Mouse (Mus musculus) liver, embryonic 16.5 days (tissue): ENCODE data around the gene Cct4. TPM values are rescaled to one million over a fixed set of nuclear protein-coding genes. Genes with fewer than 3 reads are reported as not detected.

Experiments
- ATAC-seq: fragments of 200-750 bp; cut with Nextera tagmentation; 2 replicates; pipeline ENCODE4 v1.8.0; 2017; ENCODE audit warnings: low read depth, mild to moderate bottlenecking, moderate number of reproducible peaks, moderate library complexity
- H3K27ac ChIP-seq: fragments of 300-500 bp; sonication (generic); 2 replicates; pipeline ENCODE4 v1.5.1; 2014; ENCODE audit warnings: mild to moderate bottlenecking, low read length
- H3K27me3 ChIP-seq: fragments of 300-500 bp; sonication (generic); 2 replicates; pipeline ENCODE4 v1.6.1; 2014; ENCODE audit warnings: low read depth, low read length, mixed read lengths; ENCODE audit not compliant: control insufficient read depth, insufficient read depth
- H3K36me3 ChIP-seq: fragments of 300-500 bp; sonication (generic); 2 replicates; pipeline ENCODE4 v1.6.1; 2014; ENCODE audit warnings: mild to moderate bottlenecking; ENCODE audit not compliant: control insufficient read depth, insufficient read depth
- H3K4me1 ChIP-seq: fragments of 300-500 bp; sonication (generic); 2 replicates; pipeline ENCODE4 v1.6.1; 2014; ENCODE audit warnings: low read depth, low read length, mixed read lengths; ENCODE audit not compliant: control insufficient read depth
- H3K4me2 ChIP-seq: fragments of 300-500 bp; sonication (generic); 2 replicates; pipeline ENCODE4 v1.6.1; 2014; ENCODE audit warnings: low read depth, low read length, mixed read lengths
- H3K4me3 ChIP-seq: fragments of 300-500 bp; sonication (generic); 2 replicates; pipeline ENCODE4 v1.5.1; 2014; ENCODE audit warnings: low read depth, mild to moderate bottlenecking, low read length
- H3K9ac ChIP-seq: fragments of 300-500 bp; sonication (generic); 2 replicates; pipeline ENCODE4 v1.6.1; 2014; ENCODE audit warnings: low read depth, low read length
- H3K9me3 ChIP-seq: fragments of 300-500 bp; sonication (generic); replicated peaks from 2 replicates; pipeline ENCODE4 v1.6.1; 2016; ENCODE audit warnings: low read length; ENCODE audit not compliant: control insufficient read depth
- WGBS: fragments of 180-500 bp; shearing (Covaris S2); extraction: QIAGEN DNeasy Blood & Tissue Kit; methylation state at CpG from one replicate; pipeline ENCODE4 v1.1.7; 2014; ENCODE audit not compliant: insufficient replicate concordance; 5-methylcytosine and 5-hydroxymethylcytosine counted together
- polyA plus RNA-seq: library from polyadenylated mRNA; unstranded; fragments of >200 nt; fragmentation: Nextera tagmentation; extraction: Ambion mirVana; gene quantifications from 2 replicates; pipeline ENCODE4 v1.2.1, GENCODE M21; 2015

Cct4 gene
- polyA plus RNA-seq, 1 experiment from 2014 or later: 103 TPM

- no peaks in the 10 kb centered on the region for H3K27me3 ChIP-seq
- H3K4me1 ChIP-seq: peaks cover 23% of the 10 kb centered on the region
- H3K9ac ChIP-seq: no peak overlapping the region
- H3K4me3 ChIP-seq: no peak overlapping the region
- H3K36me3 ChIP-seq: peaks cover 34% of the 10 kb centered on the region
- H3K27ac ChIP-seq: no peak overlapping the region
- H3K9me3 ChIP-seq: no peaks in the 10 kb centered on the region
- 89% methylated on average over 2 of the region's 2 CpGs for WGBS
- no peak for ATAC-seq
- no peak overlapping the region for H3K4me2 ChIP-seq
These were observed 4.0 kb downstream of the Cct4 start for GRCm38 (mm10) chr11:22994271-22994670.

- Histone ChIP-seq H3K9me3 (no peaks in the 10 kb centered on the region), H3K4me3 (no peak overlapping the region), H3K9ac (no peak overlapping the region), H3K36me3 (peaks cover 46% of the 10 kb centered on the region), H3K27ac (no peak overlapping the region), H3K4me1 (peaks cover 20% of the 10 kb centered on the region), H3K4me2 (no peak overlapping the region), H3K27me3 (no peaks in the 10 kb centered on the region)
- no peak for ATAC-seq
- WGBS: 84% methylated on average over 4 of the region's 4 CpGs
These were observed 5.1 kb downstream of the Cct4 start for GRCm38 (mm10) chr11:22995461-22995860.

- H3K27me3 ChIP-seq: no peaks in the 10 kb centered on the region
- H3K36me3 ChIP-seq: peaks cover 66% of the 10 kb centered on the region
- H3K4me1 ChIP-seq: peaks cover 12% of the 10 kb centered on the region
- H3K9me3 ChIP-seq: no peaks in the 10 kb centered on the region
- WGBS: 37% methylated on average over 1 of the region's 1 CpGs
- no peak overlapping the region for H3K9ac ChIP-seq
- H3K27ac ChIP-seq: peak overlapping the region; percentile 85
- H3K4me2 ChIP-seq: peak overlapping the region; percentile 53
- H3K4me3 ChIP-seq: no peak overlapping the region
- ATAC-seq: peak; percentile 98
These were observed 8.0 kb downstream of the Cct4 start for GRCm38 (mm10) chr11:22998308-22998707.

DNA sequence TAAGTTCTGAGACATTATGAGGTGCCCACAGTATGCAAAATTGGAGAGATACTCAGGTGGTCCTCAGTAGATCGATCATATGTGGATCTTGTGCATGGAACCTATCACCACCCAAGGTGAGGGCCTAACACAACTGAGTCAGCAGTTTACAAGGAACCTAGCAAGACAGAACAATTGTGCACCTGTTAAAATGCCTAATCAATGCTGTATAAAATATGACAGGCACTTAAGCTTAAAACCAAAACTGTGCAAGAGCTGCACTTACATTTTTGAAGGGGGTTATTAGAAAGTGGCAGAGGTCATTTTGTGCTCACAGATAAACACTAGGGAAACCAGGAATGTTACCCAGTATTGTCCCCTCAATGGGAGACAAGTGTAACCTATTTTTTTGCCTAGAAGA is 15.0 kb downstream of the Cct4 start:
- ATAC-seq: no peak
- Histone ChIP-seq H3K9me3 (no peaks in the 10 kb centered on the region), H3K4me1 (peaks cover 4% of the 10 kb centered on the region), H3K9ac (no peak overlapping the region), H3K4me2 (no peak overlapping the region), H3K36me3 (peaks cover 37% of the 10 kb centered on the region), H3K27ac (no peak overlapping the region), H3K4me3 (no peak overlapping the region), H3K27me3 (no peaks in the 10 kb centered on the region)
- whole genome bisulfite sequencing: 74% methylated on average over 1 of the region's 1 CpGs

DNA sequence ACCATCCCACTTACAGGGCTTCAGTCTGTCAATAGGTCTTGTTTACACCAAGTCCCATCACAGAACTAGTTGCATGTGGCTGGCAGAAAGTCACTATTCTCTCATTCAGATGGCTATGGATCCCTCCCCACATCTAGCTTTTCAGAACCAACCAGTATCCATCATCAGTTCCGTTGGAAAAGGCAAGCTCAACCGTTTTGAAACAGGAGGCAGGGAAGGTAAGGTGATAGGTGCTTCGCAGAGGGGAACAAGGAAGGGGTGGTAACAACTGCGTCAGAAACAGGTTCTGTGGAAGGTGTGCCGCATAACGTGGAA is 16.8 kb downstream of the Cct4 start:
- Histone ChIP-seq H3K27ac (peak overlapping the region; percentile 91), H3K4me2 (peak overlapping the region; percentile 86), H3K9me3 (no peaks in the 10 kb centered on the region), H3K36me3 (peaks cover 22% of the 10 kb centered on the region), H3K4me1 (peaks cover 4% of the 10 kb centered on the region), H3K4me3 (peak overlapping the region; percentile 68), H3K9ac (peak overlapping the region; percentile 55), H3K27me3 (no peaks in the 10 kb centered on the region)
- WGBS: 2% methylated on average over 6 of the region's 6 CpGs
- ATAC-seq: peak; percentile 31

DNA sequence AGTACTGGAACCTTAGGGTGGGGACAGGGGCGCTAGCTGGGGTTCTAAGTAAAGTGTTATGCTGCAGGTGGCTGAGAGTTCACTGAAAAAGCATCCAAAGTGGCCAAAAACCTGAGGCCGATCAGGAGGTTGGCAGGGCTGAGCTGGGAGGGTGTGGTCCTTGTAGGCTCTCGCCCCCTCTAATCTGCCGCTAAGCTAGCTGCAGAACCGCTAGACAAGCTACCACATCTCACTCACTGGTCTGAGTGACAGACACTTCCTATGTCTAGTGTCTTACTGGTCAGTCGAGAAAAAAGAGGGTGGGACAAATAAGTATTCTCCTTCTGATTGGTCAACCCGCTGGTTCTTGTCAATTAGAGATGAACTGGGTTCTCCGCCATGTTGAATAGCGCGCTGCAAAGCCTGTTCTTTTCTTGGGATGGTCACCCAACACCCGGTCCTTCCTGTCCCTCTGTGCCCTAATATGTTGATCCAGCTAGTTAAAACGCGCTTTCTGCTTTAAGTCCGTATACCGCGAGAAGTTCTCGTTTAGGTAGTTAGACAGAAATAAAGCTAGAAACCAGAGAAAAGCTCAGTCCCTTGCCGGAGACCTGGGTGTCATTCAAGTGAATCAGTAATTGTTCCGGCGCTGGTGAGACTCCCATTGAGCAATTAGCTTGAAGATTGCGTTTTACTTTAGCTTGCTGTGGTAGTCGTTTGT is 17.3 kb downstream of the Cct4 start, which contains the start of gene Fam161a:
TSS of gene Fam161a (plus strand) at position 51 of the 700 bp plus-strand sequence.
- WGBS: 1% methylated on average over 22 of the region's 22 CpGs
- Histone ChIP-seq H3K4me3 (peak within 1 kb of the TSS; percentile 68), H3K4me2 (peak within 1 kb of the TSS; percentile 86), H3K9ac (peak within 1 kb of the TSS; percentile 81), H3K27me3 (no peaks in the 10 kb centered on the region), H3K36me3 (peaks cover 17% of the 10 kb centered on the region), H3K27ac (peak within 1 kb of the TSS; percentile 91), H3K4me1 (peaks cover 4% of the 10 kb centered on the region), H3K9me3 (no peaks in the 10 kb centered on the region)
- peak; percentile 94 for ATAC-seq

DNA sequence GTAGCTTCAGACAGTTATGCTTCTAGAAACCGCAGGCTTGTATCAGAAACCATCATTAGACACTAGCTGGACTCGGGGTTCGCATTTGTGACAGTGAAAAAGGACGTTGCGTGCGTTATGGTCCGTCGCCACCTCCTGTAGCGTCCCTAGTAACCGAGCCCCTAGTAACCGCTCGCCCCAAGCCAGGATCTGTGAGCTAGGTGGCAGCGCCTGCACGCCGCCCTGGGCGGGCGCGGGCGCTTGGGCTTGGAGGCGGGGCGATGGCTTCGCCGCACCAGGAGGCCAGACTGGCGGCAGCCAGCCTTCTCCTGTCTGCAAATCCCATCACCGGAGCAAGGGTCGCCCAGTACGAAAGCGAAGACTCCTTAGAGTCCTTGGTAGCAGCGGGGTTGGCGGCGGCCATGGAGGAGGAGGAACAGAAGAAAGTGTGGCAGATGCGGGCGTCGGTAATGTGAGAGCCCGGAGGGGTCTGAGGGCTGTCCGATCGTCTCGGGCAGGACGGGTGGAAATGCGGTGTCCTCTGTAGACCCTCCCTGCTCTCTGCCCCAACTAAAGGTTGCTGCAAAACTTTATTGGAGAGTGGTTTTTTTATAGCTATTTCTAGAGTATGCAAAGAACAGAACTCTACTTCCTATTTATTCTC is 18.0 kb downstream of the Cct4 start:
- Histone ChIP-seq H3K27ac (peak overlapping the region; percentile 91), H3K9ac (peak overlapping the region; percentile 81), H3K4me1 (peaks cover 4% of the 10 kb centered on the region), H3K4me3 (peak overlapping the region; percentile 68), H3K4me2 (peak overlapping the region; percentile 86), H3K9me3 (no peaks in the 10 kb centered on the region), H3K36me3 (peaks cover 15% of the 10 kb centered on the region), H3K27me3 (no peaks in the 10 kb centered on the region)
- peak; percentile 86 for ATAC-seq
- WGBS: under 1% methylated on average over 40 of the region's 40 CpGs

DNA sequence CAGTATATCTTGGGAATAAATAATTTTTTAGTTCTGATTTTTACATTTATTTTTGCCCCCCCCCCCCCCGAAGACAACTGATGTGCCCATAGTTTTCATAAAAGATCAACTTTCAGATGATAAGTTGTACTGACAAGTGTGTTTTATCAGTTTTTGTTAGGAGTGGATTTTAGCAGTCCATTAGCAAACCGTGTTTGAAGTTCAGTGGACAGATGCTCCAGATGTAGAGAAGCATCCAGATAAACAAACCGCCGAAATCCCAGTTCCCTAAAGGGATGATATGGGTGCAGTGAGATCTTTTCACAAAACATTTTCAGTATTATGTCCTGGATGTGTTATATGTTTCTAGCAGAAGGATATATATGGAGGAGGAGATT is 18.5 kb downstream of the Cct4 start:
- Histone ChIP-seq H3K9me3 (no peaks in the 10 kb centered on the region), H3K27ac (no peak overlapping the region), H3K4me1 (peaks cover 4% of the 10 kb centered on the region), H3K4me2 (peak overlapping the region; percentile 86), H3K9ac (peak overlapping the region; percentile 81), H3K27me3 (no peaks in the 10 kb centered on the region), H3K4me3 (peak overlapping the region; percentile 68), H3K36me3 (peaks cover 10% of the 10 kb centered on the region)
- ATAC-seq: no peak
- WGBS: 16% methylated on average over 4 of the region's 4 CpGs

DNA sequence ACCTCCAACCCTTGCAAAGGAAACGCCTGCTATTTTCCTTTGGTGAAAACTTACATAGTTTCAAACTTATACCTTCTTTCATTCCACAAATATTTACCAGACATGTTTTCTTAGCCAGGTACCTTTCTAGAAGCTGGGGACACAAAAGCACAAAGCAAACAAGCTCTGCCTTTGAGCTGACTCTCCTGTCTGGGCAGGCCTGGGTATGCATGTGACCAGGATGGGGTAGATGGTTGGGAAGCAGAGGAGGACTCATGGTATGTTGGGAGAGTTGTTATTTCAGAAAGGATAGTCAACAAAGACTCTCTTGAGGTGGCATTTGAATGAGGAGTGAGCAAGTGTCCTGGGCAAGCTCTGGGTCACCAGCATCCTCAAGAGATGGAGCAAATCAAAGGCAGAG is 22.8 kb downstream of the Cct4 start:
- Histone ChIP-seq H3K9me3 (no peaks in the 10 kb centered on the region), H3K4me3 (no peak overlapping the region), H3K4me2 (no peak overlapping the region), H3K9ac (no peak overlapping the region), H3K4me1 (no peaks in the 10 kb centered on the region; the same call in 1 of the 2 replicates), H3K36me3 (no peaks in the 10 kb centered on the region), H3K27ac (no peak overlapping the region), H3K27me3 (no peaks in the 10 kb centered on the region)
- no peak for ATAC-seq
- WGBS: 61% methylated on average over 1 of the region's 1 CpGs
